Mouse (Mus musculus) midbrain, embryonic 16.5 days (tissue): ENCODE data around the gene Ndufc2. TPM values are rescaled to one million over a fixed set of nuclear protein-coding genes. Genes with fewer than 3 reads are reported as not detected.

ENCODE experiments used
- ATAC-seq: fragments of 200-750 bp; cut with Nextera tagmentation; 2 replicates; pipeline ENCODE4 v1.8.0; 2017; ENCODE audit warnings: moderate TSS enrichment
- H3K27ac ChIP-seq: fragments of 300-500 bp; sonication (generic); 2 replicates; pipeline ENCODE4 v1.5.1; 2014; ENCODE audit warnings: mild to moderate bottlenecking, low read length, mixed read lengths
- H3K27me3 ChIP-seq: fragments of 300-500 bp; sonication (generic); 2 replicates; pipeline ENCODE4 v1.6.1; 2014; ENCODE audit warnings: low read depth, low read length, mixed read lengths; ENCODE audit not compliant: control insufficient read depth, insufficient read depth
- H3K36me3 ChIP-seq: fragments of 300-500 bp; sonication (generic); 2 replicates; pipeline ENCODE4 v1.6.1; 2014; ENCODE audit warnings: mild to moderate bottlenecking, low read length, moderate library complexity, mixed read lengths; ENCODE audit not compliant: control insufficient read depth, insufficient read depth
- H3K4me1 ChIP-seq: fragments of 300-500 bp; sonication (generic); 2 replicates; pipeline ENCODE4 v1.6.1; 2014; ENCODE audit warnings: mild to moderate bottlenecking, low read length, mixed read lengths; ENCODE audit not compliant: control insufficient read depth, insufficient read depth
- H3K4me2 ChIP-seq: fragments of 300-500 bp; sonication (generic); 2 replicates; pipeline ENCODE4 v1.6.1; 2014; ENCODE audit warnings: mild to moderate bottlenecking, low read length, mixed read lengths
- H3K4me3 ChIP-seq: fragments of 300-500 bp; sonication (generic); 2 replicates; pipeline ENCODE4 v1.5.1; 2014; ENCODE audit warnings: low read depth, mild to moderate bottlenecking, low read length, moderate library complexity, mixed read lengths
- H3K9ac ChIP-seq: fragments of 300-500 bp; sonication (generic); 2 replicates; pipeline ENCODE4 v1.6.1; 2014; ENCODE audit warnings: low read depth, low read length, mixed read lengths
- H3K9me3 ChIP-seq: fragments of 300-500 bp; sonication (generic); replicated peaks from 2 replicates; pipeline ENCODE4 v1.6.1; 2014; ENCODE audit warnings: mild to moderate bottlenecking, low read length, mixed read lengths; ENCODE audit not compliant: control insufficient read depth, poor library complexity, severe bottlenecking
- WGBS: fragments of 180-500 bp; shearing (Covaris S2); extraction: QIAGEN DNeasy Blood & Tissue Kit; methylation state at CpG from one replicate; pipeline ENCODE4 v1.1.7; 2014; 5-methylcytosine and 5-hydroxymethylcytosine counted together
- polyA plus RNA-seq: library from polyadenylated mRNA; unstranded; fragments of >200 nt; fragmentation: Nextera tagmentation; extraction: Ambion mirVana; gene quantifications from 2 replicates; pipeline ENCODE4 v1.2.1, GENCODE M21; 2015

Ndufc2 gene
- polyA plus RNA-seq, 1 experiment from 2014 or later: 456 TPM

- no peak for ATAC-seq
- 98% methylated on average over 8 of the region's 8 CpGs for WGBS
- Histone ChIP-seq H3K4me3 (no peak overlapping the region), H3K27ac (no peak overlapping the region), H3K27me3 (no peaks in the 10 kb centered on the region), H3K9me3 (no peaks in the 10 kb centered on the region), H3K36me3 (peaks cover 18% of the 10 kb centered on the region), H3K4me2 (no peak overlapping the region), H3K4me1 (no peaks in the 10 kb centered on the region), H3K9ac (no peak overlapping the region)
Measured at GRCm38 (mm10) chr7:97382661-97383060, 17.1 kb upstream of the Ndufc2 start.

GRCm38 (mm10) chr7:97383496-97384132 lies 16.2 kb upstream of the Ndufc2 start:
- H3K36me3 ChIP-seq: peaks cover 15% of the 10 kb centered on the region
- no peak for ATAC-seq
- H3K4me2 ChIP-seq: no peak overlapping the region

GRCm38 (mm10) chr7:97386106-97386805 lies 13.5 kb upstream of the Ndufc2 start:
- Histone ChIP-seq H3K9ac (no peak overlapping the region), H3K27ac (no peak overlapping the region), H3K4me3 (no peak overlapping the region), H3K27me3 (no peaks in the 10 kb centered on the region), H3K4me2 (no peak overlapping the region), H3K36me3 (peaks cover 13% of the 10 kb centered on the region), H3K4me1 (no peaks in the 10 kb centered on the region), H3K9me3 (no peaks in the 10 kb centered on the region)
- 92% methylated on average over 7 of the region's 7 CpGs for WGBS
- ATAC-seq: no peak

More at GRCm38 (mm10) chr7:97383496-97384132, 16.2 kb upstream of the Ndufc2 start:
- H3K9me3 ChIP-seq: no peaks in the 10 kb centered on the region
- no peak overlapping the region for H3K9ac ChIP-seq
- WGBS: 93% methylated on average over 10 of the region's 10 CpGs
- H3K4me1 ChIP-seq: no peaks in the 10 kb centered on the region
- H3K4me3 ChIP-seq: no peak overlapping the region
- H3K27me3 ChIP-seq: no peaks in the 10 kb centered on the region
- H3K27ac ChIP-seq: no peak overlapping the region

- ATAC-seq: peak; percentile 42; the same call in 1 of the 2 replicates
- Histone ChIP-seq H3K9me3 (no peaks in the 10 kb centered on the region), H3K27ac (no peak overlapping the region), H3K9ac (no peak overlapping the region), H3K36me3 (peaks cover 16% of the 10 kb centered on the region), H3K4me2 (no peak overlapping the region), H3K27me3 (no peaks in the 10 kb centered on the region), H3K4me3 (no peak overlapping the region), H3K4me1 (no peaks in the 10 kb centered on the region)
- WGBS: 80% methylated on average over 5 of the region's 5 CpGs
Measured at GRCm38 (mm10) chr7:97386806-97387370, 12.9 kb upstream of the Ndufc2 start.

- no peak overlapping the region for H3K4me3 ChIP-seq
- no peak overlapping the region for H3K9ac ChIP-seq
- H3K36me3 ChIP-seq: peaks cover 16% of the 10 kb centered on the region
- no peak for ATAC-seq
- no peaks in the 10 kb centered on the region for H3K27me3 ChIP-seq
- 94% methylated on average over 8 of the region's 8 CpGs for WGBS
- H3K9me3 ChIP-seq: no peaks in the 10 kb centered on the region
- no peaks in the 10 kb centered on the region for H3K4me1 ChIP-seq
- H3K4me2 ChIP-seq: no peak overlapping the region
- no peak overlapping the region for H3K27ac ChIP-seq
Measured at GRCm38 (mm10) chr7:97387561-97388147, 12.1 kb upstream of the Ndufc2 start.

- no peaks in the 10 kb centered on the region for H3K4me1 ChIP-seq
- H3K4me3 ChIP-seq: no peak overlapping the region
- no peak overlapping the region for H3K9ac ChIP-seq
- no peaks in the 10 kb centered on the region for H3K9me3 ChIP-seq
- H3K4me2 ChIP-seq: no peak overlapping the region
- H3K36me3 ChIP-seq: peaks cover 15% of the 10 kb centered on the region
- 98% methylated on average over 4 of the region's 4 CpGs for WGBS
- ATAC-seq: no peak
- H3K27ac ChIP-seq: no peak overlapping the region
- H3K27me3 ChIP-seq: no peaks in the 10 kb centered on the region
Measured at GRCm38 (mm10) chr7:97388541-97388940, 11.3 kb upstream of the Ndufc2 start.

- Histone ChIP-seq H3K4me1 (no peaks in the 10 kb centered on the region), H3K4me2 (no peak overlapping the region), H3K36me3 (peaks cover 8% of the 10 kb centered on the region; the same call in 1 of the 2 replicates), H3K9ac (no peak overlapping the region), H3K9me3 (no peaks in the 10 kb centered on the region), H3K27me3 (no peaks in the 10 kb centered on the region), H3K4me3 (no peak overlapping the region), H3K27ac (no peak overlapping the region)
- ATAC-seq: peak; percentile 81
- 67% methylated on average over 13 of the region's 13 CpGs for WGBS
Measured at GRCm38 (mm10) chr7:97391293-97392078, 8.3 kb upstream of the Ndufc2 start.

GRCm38 (mm10) chr7:97392079-97392445 lies 7.7 kb upstream of the Ndufc2 start:
- no peak overlapping the region for H3K4me3 ChIP-seq
- H3K27ac ChIP-seq: no peak overlapping the region
- WGBS: 74% methylated on average over 6 of the region's 6 CpGs
- no peaks in the 10 kb centered on the region for H3K27me3 ChIP-seq
- no peak overlapping the region for H3K4me2 ChIP-seq
- peaks cover 8% of the 10 kb centered on the region; the same call in 1 of the 2 replicates for H3K36me3 ChIP-seq
- no peak for ATAC-seq
- no peaks in the 10 kb centered on the region for H3K9me3 ChIP-seq
- no peak overlapping the region for H3K9ac ChIP-seq
- H3K4me1 ChIP-seq: no peaks in the 10 kb centered on the region
